Mouse (Mus musculus): ENCODE measurements around the gene Marf1. TPM values are rescaled to one million over a fixed set of nuclear protein-coding genes. Genes with fewer than 3 reads are reported as not detected.
"Not testable (repeated sequence)": the region's sequence is repeated elsewhere in the genome, so short reads cannot be mapped to it uniquely, and the experiment has no call there.

Gene Marf1
- polyA plus RNA-seq, 1 experiment from 2014 or later, result 17.3 TPM

GRCm38 (mm10) chr16:14070471-14071169, 92.5 kb downstream of the Marf1 start:
- H3K9me3 ChIP-seq (ENCODE audit: low read depth, low read length), result no peaks in the 10 kb centered on the region
- peak; percentile 4 for DNase-seq
- no peak overlapping the region for H3K4me3 ChIP-seq (ENCODE audit: low read depth, low read length)
- no peak overlapping the region for H3K27ac ChIP-seq (ENCODE audit: low read depth)
- 56% methylated on average over 5 of the region's 5 CpGs for WGBS
- no peak for TF ChIP-seq CTCF (IDR thresholded peaks at IDR 0.05; ENCODE audit: low read depth)
- H3K4me2 ChIP-seq, result no peak overlapping the region
- H3K9ac ChIP-seq, result no peak overlapping the region
- H3K36me3 ChIP-seq (ENCODE audit: insufficient read depth), result no peaks in the 10 kb centered on the region
- ATAC-seq (ENCODE audit: insufficient read depth), result no peak
- H3K27me3 ChIP-seq (ENCODE audit: insufficient read depth, low read length), result no peaks in the 10 kb centered on the region
- H3K4me1 ChIP-seq (ENCODE audit: insufficient read depth), result no peaks in the 10 kb centered on the region

GRCm38 (mm10) chr16:14068701-14069100, 94.5 kb downstream of the Marf1 start:
- 66% methylated on average over 2 of the region's 2 CpGs for WGBS
- H3K9me3 ChIP-seq (ENCODE audit: low read depth, low read length); H3K36me3 ChIP-seq (ENCODE audit: insufficient read depth); H3K27ac ChIP-seq (ENCODE audit: low read depth); H3K4me3 ChIP-seq (ENCODE audit: low read depth, low read length); H3K9ac ChIP-seq; DNase-seq; H3K27me3 ChIP-seq (ENCODE audit: insufficient read depth, low read length); H3K4me1 ChIP-seq (ENCODE audit: insufficient read depth); ATAC-seq (ENCODE audit: insufficient read depth); H3K4me2 ChIP-seq: not testable (repeated sequence)

GRCm38 (mm10) chr16:14066571-14066970, 96.6 kb downstream of the Marf1 start:
- 83% methylated on average over 4 of the region's 4 CpGs for WGBS
- H3K9me3 ChIP-seq (ENCODE audit: low read depth, low read length); H3K4me2 ChIP-seq; H3K4me3 ChIP-seq (ENCODE audit: low read depth, low read length); H3K27ac ChIP-seq (ENCODE audit: low read depth); H3K27me3 ChIP-seq (ENCODE audit: insufficient read depth, low read length); H3K36me3 ChIP-seq (ENCODE audit: insufficient read depth); H3K9ac ChIP-seq; ATAC-seq (ENCODE audit: insufficient read depth); H3K4me1 ChIP-seq (ENCODE audit: insufficient read depth); DNase-seq: not testable (repeated sequence)

- Histone ChIP-seq H3K4me3 (ENCODE audit: low read depth, low read length) (no peak overlapping the region), H3K9me3 (ENCODE audit: low read depth, low read length) (no peaks in the 10 kb centered on the region), H3K4me1 (ENCODE audit: insufficient read depth) (no peaks in the 10 kb centered on the region), H3K36me3 (ENCODE audit: insufficient read depth) (no peaks in the 10 kb centered on the region), H3K27me3 (ENCODE audit: insufficient read depth, low read length) (no peaks in the 10 kb centered on the region), H3K9ac (no peak overlapping the region), H3K27ac (ENCODE audit: low read depth) (no peak overlapping the region), H3K4me2 (no peak overlapping the region)
- 65% methylated on average over 5 of the region's 5 CpGs for whole genome bisulfite sequencing
- DNase-seq (no peak), ATAC-seq (ENCODE audit: insufficient read depth) (no peak)
- TF ChIP-seq CTCF (IDR thresholded peaks at IDR 0.05; ENCODE audit: low read depth), result no peak
Observed at GRCm38 (mm10) chr16:14059869-14060268, 103.3 kb downstream of the Marf1 start.

MicroRNA genes within 50 kb of the gene (microRNA counts, 519-probe panel; counts per million panel counts)
- microRNA mmu-miR-484, result 3,047 counts per million, percentile 58 among the panel's probes with 10 or more counts

Small RNA genes within 50 kb of the gene (microRNA-seq; reads per million reads assigned to microRNA genes)
- gene Gm27671 (ENCODE audit: borderline number of aligned reads) (not detected), gene Mir484 (ENCODE audit: borderline number of aligned reads) (2,563 reads per million, percentile 82 among the genes with 10 or more reads in this experiment)

Other genes with a start within 250 kb of the Marf1 start
- 0.31 and 0.55 TPM in 2 replicates for gene 2900011O08Rik, start 176.7 kb downstream of the Marf1 start, polyA plus RNA-seq (2014; fragmentation: Nextera tagmentation; extraction: Ambion mirVana)
- gene Ifitm7, start 176.5 kb downstream of the Marf1 start, polyA plus RNA-seq (2014; fragmentation: Nextera tagmentation; extraction: Ambion mirVana), result not detected in 2 replicates
- 157 and 158 TPM in 2 replicates for gene Nde1, start 76 bp downstream of the Marf1 start, polyA plus RNA-seq (2014; fragmentation: Nextera tagmentation; extraction: Ambion mirVana)
- 67.4 and 69.8 TPM in 2 replicates for gene Myh11, start 128.0 kb upstream of the Marf1 start, polyA plus RNA-seq (2014; fragmentation: Nextera tagmentation; extraction: Ambion mirVana)
- 160 and 166 TPM in 2 replicates for gene Fopnl, start 154.1 kb upstream of the Marf1 start, polyA plus RNA-seq (2014; fragmentation: Nextera tagmentation; extraction: Ambion mirVana)
- 12.9 and 13.2 TPM in 2 replicates for gene Abcc1, start 198.2 kb upstream of the Marf1 start, polyA plus RNA-seq (2014; fragmentation: Nextera tagmentation; extraction: Ambion mirVana)